Mouse (Mus musculus) cerebellum, adult 8-10 months (tissue): ENCODE results near the gene Arhgap4.

Source experiments
- DNase-seq: peaks from one replicate; pipeline ENCODE4 v3.0.0; 2022

Arhgap4 gene

DNA sequence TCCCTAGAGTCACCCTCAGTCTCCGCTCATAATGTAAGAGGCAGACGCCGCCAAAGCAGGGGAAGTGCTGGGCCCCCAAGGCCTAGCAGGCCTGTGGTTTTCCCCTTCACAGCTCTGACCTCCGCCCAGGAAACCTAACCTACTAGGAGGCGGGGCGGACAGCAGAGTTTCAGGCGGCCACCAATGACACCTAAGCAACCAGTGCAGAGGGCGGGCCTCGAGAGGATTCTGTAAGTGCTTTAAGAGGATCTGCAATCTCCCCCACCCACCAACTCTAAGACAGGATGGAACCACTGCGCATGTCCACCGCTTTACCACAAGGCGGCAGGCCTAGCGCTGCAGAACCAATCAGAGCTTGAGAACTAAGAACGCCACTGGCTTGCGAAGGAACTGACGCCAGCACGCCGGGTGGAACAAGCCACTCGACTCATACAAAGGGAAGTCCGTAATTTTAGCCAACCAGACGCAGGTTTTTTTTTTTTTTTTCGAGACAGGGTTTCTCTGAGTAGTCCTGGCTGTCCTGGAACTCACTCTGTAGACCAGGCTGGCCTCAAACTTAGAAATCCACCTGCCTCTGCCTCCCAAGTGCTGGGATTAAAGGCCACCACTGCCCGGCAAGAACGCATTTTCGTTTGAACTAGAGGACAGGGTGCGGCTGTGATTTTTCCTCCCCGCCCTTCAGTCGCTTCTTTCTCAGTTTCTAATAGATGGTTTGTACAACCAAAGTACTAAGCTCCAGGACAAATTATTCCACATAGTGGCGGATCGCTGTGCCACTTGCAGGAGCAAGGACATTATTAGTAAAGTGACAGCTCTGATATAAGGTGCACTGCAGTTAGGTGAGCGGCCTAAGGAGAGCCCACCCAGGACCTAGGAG is 6.6 kb downstream of the Arhgap4 start:
- peak; percentile 74 for DNase-seq

DNA sequence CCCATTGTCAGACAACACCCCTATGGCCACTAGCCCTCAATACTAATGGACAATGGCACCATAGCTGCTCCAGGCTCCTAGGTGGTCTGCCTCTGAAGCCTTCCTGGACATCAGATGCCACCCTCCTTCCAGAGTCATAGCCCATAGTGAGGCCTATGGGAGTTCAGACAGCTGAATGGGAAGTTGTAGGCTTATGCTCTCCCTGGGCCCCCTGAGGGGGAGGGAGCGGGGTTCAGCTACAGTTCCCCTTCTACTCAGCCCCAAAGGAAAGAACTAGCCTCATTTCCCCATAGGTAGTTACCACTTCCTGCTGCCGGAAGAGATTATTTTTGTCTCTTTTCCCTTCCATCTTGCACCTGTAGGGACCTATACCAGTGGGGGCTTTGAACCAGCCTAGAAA is 10.1 kb downstream of the Arhgap4 start:
- DNase-seq = no peak

DNA sequence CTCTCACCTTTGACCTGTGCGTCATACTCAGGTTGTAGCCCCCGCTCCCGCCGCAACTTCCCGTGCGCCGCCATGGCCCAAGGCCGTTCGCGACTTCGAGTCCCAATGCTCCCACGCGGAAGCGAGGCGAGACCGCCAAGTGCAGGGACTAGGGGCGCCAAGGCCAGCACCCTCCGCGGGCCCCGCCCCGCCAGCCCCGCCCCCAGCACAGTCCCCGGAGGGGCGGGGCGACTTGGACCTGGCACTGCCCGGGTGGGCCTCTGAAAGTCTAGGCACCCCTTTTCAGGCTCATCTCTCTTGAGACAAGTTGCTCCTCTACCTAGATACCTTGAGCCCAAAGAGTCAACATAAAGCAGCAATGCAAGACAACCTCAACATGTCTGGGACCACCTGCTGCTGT is 10.5 kb downstream of the Arhgap4 start:
- no peak for DNase-seq

DNA sequence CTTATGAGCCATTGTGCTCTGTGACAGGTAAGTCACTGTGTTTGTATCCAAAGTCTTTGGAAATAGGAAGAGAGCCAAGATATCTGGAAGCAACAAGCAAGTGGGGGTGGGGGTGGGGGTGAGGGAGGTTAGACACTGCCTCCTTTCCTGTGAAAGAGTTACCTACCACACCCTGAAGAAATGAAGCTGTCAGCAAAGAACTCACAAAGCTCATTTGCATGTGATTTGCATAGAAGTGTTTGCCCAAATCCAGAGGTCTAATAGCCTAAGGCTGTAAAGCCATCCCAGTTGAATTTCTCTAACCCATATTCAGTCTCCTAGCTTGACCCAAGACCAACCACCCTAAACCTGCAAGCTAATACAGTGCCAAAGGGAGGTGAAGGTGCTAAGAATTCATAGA is 11.2 kb downstream of the Arhgap4 start:
- DNase-seq = no peak

DNA sequence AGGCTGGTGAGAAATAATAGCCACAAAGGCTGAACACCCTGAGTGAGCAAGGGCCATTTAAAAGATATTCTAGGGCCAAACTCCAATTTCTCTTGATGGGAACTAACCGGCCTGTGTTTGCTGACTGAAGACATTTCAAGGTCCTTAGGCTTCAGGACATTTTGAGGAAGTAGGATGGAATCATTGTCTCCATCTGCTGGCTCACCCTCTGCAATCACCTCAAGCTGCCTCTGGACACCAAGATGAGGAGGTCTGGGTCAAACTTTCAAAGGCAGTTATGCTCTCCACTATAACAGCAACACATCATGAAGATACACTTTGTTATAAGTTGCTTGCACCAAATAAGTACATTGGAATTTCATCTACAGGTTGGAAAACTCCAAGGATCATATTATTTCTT is 11.6 kb downstream of the Arhgap4 start:
- no peak for DNase-seq

DNA sequence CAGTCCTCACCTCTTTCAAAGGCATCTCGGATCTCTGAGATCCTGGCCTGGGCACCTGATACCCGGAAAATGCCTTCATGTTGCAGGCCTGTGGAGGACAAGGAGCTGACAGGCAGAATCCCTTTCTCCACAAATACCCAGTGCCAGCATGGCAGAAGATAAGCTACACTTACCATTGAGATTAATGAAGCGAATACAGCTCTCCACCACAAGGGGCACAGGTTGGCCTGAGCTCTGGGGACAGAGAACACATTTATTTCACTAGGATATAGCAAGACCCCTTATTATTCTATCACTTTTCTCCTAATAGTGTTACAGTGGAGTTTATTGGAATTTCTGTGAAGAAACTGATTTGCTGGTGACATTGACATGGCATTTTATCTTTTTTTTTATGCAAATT is 23.7 kb downstream of the Arhgap4 start:
- DNase-seq = no peak

DNA sequence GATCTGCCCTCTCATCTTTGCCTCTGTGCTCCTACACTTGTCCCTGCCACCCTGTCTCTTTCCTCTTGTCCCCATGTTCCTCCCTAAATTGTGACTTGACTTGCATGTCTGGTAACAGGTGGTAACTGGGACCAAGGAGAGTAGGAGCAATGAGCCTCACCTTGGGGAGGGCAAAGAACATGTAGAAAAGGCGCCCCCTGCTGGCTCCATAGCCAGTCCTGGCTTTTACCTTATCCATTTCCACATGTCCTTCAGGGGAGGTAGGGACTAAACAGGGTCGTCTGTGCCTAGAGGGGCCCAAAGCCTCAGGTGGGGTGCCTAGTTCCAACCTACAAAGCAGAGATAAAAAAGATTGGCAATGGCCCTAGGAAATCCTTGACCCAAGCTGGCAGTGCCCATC is 26.0 kb downstream of the Arhgap4 start, which contains the start of gene L1cam:
TSS of gene L1cam (minus strand) at position 387 of the 400 bp plus-strand sequence.
- DNase-seq = peak; percentile 66

DNA sequence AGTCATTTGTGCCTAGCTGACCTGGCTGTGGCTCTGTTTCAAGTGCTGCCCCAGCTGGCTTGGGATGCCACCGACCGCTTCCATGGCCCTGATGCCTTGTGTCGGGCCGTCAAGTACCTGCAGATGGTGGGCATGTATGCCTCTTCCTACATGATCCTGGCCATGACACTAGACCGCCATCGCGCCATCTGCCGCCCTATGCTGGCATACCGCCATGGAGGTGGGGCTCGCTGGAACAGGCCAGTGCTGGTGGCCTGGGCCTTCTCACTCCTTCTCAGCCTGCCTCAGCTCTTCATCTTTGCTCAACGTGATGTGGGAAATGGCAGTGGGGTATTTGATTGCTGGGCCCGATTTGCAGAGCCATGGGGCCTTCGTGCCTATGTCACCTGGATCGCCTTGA is 28.8 kb downstream of the Arhgap4 start:
- DNase-seq = peak; percentile 47

DNA sequence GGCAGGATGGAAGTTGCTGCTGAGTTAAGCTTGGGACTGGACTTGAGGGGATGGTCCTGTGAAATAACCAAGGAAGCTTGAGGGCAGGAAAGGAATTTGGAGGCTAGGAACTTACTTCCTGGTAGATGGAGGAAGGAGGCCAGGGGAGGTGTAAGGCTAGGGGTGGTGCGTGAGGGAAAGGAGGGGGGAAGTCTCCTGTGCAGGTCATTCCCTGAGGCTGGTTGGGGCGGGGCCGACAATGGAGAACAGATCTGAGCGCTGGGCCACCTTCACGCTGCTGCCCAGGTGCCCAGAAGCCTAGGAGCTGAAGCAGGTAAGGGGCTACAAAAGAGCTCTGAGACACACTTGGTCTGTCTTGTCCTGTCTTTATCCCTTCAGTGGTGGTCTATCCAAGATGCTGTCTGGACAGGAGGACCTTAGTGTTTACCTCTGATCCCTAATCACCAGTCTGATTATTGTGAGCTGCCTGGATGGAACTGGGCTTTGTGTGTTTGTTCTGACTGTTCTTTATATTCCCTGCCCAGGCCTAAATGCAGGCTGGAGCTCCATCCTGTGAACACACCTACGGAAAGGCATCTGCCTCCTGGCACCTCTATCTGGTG is 30.0 kb downstream of the Arhgap4 start, which contains the start of gene Avpr2:
TSS of gene Avpr2 (plus strand) at position 552 of the 602 bp plus-strand sequence.
- no peak for DNase-seq

DNA sequence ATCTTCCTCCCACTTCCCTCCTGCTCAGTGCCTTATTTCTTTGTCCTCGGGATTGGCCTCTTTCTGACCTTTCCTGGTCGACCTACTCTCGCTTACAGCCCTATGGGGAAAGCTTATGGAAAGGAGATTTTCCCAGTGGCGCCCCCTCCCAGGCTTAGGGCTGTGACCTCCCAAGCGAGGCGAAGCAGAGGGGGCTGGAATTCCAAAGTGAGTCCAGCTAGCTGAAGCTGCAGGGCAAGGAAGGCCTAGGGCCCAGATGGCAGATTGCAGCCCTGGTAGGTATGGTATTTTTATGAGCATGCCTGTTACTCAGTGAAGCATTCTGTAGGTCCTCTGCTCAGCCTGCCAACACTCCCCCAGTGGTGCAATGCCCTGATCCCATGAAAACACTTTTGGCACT is 40.2 kb downstream of the Arhgap4 start:
- DNase-seq = no peak

DNA sequence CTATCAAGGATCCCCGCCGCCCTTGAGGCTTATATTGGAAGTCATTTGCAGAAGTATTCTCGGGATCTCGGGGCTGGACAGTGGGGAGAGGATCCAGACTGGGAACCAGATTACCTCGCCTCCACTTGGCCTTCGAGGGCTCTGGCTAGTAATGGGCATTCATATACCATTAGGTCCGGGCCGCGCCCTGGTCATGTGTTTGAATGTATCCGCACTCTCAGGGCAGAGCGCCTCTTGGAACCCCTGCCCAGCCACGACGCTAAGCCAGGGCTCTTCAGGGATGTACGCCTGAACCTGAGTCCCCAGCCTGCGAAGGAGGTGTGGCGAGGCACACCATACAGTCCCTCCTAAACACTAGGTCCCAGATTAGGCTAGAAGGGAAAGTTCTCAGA is 40.6 kb downstream of the Arhgap4 start:
- peak; percentile 33 for DNase-seq

DNA sequence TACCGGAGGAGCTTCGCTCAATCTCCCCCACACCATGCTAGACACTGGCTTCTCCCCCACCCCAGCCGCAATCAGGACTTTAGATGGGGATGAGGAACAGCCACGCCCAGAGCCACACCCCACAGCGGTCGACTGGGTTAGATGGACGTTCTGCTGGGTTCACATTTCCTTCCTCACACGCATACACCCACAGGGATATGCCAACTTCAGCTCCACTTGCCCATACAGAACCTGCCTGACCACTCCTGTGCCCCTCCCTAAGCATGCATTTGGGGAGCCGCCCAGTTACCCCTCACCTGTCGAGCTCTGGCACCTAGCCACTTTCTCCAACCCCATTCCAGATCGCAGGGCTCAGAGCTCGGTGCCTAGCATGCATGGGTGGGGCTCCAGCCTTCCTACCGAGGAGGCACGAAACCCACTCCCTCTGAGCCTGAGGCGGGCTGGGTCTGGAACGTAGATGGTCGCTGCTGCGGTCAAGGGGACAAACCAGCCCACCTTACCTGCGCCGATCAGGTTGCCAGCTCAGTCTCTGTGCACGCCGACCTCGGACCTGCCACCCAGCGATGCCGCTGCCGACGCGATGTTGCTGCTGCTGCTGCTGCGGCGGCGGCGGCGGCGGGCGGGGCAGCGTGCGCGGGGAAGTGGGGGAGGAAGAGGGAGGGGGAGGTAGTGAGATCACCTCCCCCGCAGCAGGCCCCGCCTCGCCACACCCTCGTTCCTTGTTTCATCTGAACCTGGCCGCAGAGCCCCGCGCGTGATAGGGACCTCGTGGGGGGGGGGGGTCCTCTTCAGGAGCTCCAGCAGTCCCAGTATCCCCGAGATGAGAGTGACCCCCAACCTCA is 41.3 kb downstream of the Arhgap4 start:
- DNase-seq = peak; percentile 52

DNA sequence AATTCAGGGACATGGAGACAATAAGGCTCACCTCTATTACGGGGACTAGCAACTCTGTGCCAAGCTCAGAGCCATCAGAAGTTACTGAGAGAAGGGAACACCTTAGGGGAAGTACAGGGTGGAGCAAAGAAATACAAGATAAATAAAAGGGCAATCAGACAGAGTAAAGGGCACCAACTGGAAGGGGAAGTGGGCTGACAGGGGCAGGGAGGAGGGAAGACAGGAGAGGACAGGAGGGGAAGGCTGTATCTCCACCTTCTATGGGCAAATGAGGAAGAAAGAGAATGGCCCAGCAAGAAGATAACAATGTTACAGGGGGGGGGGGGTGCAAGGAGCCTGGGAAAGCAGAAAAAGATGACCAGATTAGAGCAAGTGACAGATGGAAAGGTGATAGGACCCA is 44.7 kb downstream of the Arhgap4 start:
- DNase-seq = no peak

DNA sequence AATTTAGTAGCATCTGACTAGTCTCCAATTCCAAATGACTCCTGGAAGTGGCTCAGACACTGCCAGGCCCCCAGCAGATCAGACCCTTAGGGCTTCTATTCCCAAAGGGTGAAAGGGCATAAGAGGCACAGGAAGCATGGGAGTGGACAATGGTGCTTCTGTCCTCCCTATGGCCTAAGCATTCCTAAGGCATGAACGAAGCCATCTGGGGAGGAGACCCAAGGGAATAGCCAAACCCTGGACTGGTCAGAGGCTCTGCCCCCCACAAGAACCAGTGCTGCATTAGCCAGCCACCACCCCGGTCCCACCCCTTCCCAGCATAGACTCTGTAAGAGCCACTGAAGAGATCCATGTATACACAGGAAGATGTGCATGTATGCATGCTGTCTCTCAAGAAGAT is 45.8 kb downstream of the Arhgap4 start:
- DNase-seq = no peak

DNA sequence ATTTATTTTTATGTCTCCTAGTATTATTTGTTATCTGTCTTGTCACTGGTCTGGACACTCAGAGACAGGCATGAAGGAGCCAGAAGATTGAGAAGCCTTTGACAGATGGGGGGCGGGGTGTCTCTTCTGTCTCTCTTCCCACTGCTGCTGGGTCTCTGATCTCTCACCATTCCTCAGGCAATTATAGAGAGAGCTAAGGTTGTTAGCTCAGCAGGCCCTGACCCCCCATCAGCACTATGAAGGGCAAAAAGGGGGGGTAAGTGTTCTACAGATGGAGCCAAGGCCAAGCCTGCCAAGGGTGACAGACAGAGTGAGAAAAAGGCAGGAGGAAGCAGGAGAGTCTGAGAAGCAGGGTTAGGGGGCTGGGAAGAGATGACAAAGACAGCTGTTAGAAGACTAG is 49.7 kb downstream of the Arhgap4 start:
- DNase-seq = no peak

DNA sequence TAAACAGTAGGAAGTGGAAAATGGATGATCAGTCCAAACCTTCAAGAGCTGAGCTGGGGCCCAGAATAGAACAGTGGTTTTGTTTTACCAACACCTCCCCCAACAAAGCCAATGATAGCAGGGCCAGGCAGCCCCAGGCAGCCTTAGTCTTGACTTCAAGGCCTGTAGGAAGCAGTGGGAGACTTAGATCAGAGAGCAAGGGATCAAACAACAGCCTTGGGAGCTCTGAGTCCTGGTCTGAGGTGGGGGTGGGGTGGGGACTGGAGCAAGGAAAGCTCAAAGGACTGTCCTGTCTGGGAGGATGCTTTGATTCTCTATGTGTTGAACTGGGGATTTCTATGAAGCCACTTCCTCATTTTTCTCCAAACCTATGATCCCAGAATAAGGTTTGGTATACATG is 50.2 kb downstream of the Arhgap4 start:
- DNase-seq = no peak

DNA sequence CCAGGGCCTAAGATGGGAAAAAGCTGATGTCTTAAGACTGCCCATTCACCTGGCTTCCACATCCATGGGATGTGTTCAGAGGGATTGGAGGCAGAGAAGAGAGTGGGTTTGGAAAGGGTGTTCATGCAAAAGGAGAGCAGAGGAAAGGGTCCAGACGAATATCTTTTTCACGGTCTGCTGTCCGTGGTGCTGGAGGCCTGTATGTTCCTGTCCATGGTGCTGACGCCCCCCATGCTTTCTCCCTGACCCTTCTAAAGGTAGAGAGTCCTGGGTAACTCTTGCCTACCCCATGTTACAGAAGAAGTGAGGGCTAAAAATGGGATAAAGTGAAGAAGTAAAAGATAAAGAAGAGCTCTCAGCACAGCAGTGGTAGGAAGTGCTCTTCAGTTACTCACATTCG is 52.3 kb downstream of the Arhgap4 start:
- DNase-seq = no peak

DNA sequence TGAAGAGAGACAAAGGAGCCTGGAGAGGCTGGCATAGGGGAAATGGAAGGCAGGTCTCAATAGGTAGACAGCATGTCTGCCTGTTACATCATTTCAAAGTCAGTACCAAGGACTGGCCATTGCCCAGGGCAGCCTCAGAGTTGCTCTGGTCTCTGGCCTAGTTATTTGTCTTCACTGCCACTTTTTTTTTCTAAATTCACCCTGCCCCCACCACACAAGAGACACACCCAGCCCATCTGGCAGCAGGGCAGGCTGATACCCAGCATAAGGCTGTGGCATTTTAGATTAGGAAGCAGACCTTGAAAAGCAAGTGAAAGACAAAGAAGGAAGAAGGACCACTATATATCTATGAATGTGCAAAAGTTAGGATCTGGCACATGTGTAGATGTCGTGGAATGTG is 53.8 kb downstream of the Arhgap4 start:
- DNase-seq = no peak

DNA sequence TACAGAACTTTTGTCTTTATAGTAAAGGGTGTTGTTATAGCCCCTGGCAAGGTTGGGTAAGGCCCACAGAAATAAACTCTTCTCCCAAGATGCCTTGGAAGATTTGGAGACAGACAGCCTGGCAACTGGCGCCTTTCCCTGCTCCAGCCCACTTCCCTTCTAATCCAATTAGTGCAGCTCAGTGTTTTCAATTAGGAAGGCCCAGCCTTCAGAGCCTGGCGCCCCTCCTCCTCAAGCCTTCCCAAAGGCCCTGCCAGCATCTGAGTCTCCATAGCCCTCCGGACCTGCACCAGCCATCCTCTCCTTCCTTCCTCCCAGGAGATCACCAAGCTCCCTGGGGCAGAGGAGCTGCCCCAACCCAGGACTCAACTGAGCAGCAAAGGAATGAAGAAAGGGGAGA is 54.4 kb downstream of the Arhgap4 start:
- DNase-seq = no peak

DNA sequence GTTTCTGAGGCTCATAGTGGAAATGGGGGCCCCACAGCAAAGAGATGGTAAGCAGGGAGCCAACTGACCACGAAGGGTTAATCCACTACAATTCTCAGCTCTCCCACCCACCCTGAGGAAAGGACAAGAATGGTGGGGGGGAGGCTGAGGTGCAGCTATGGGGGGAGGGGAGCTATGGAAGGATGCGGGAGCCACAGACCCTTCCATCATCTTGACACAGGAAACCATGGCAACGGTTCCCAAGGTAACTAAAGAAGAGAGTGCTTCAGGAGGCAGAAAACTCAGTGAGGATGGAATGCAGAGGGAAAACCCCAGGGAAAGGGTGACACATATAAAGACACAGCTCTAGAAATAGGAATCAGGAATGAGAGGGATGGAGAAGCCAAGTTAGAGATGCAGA is 57.0 kb downstream of the Arhgap4 start:
- no peak for DNase-seq

DNA sequence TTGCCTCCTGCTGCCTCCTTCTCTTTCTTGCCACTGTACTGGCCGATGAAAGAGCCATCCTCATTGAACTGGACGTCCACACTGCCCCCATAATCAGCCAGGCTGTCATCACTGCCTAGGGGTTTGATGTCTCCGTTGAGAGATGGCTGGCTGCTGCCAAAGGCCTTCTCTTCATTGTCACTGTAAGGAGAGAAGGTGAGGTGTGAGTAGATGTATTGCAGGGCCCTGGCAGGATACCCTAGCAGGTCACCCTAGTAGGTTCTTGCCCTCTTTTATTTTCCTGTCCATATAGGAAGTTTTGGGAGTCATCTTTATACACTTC is 66.6 kb downstream of the Arhgap4 start:
- no peak for DNase-seq

DNA sequence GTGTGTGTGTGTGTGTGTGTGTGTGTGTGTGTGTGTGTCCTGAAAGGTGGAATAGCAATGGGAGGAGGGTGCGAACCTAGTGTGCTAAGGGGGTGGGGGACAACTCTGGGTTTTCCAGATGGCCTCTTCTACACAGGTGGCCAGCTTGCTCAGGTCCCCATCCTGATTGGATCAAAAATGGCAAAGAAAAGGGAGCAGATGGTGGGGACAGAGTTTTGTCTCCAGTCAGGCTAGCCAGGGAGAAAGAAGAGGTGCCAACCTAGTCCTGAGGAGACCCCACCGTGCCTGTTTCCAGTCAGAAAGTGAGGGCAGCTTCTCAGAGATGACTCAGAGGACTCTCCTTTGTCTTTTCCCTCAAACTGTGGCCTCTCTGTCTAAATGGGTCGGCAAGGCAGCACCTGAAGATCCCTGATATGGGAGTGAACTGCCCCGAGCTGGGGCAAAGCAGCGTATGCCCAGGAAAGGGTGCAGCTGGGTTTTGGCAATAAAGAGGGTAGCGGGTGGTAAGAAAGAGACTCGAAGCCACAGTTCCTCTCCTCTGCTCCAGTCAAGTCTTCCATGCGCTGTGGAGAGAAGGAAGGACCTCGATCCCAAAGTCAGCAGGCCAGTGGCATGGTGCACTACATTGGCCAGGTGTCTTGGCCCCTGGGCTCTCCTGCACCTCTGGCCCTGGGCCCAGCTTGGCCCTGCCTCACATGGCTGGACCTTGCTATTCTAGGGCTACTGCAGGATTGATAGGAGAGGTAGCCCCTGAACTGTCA is 67.2 kb downstream of the Arhgap4 start:
- peak; percentile 52 for DNase-seq
